Mouse (Mus musculus) embryonic facial prominence, embryonic 12.5 days (tissue): ENCODE measurements at regions not wholly inside any gene's neighbourhood (a gene's known extent, or its start where the extent isn't known, plus 50 kb on each side); places are given as distances from the start of the nearest gene placed in this dataset.

Experiments used
- ATAC-seq: fragments of 200-750 bp; cut with Nextera tagmentation; 2 replicates; pipeline ENCODE4 v1.8.0; 2017; ENCODE audit not compliant: insufficient number of reproducible peaks, insufficient read depth, low FRiP score, low TSS enrichment
- H3K27ac ChIP-seq: fragments of 300-500 bp; sonication (generic); 2 replicates; pipeline ENCODE4 v1.5.1; 2016; ENCODE audit warnings: mild to moderate bottlenecking
- H3K27me3 ChIP-seq: fragments of 300-500 bp; sonication (generic); 2 replicates; pipeline ENCODE4 v1.6.1; 2016; ENCODE audit warnings: mild to moderate bottlenecking, moderate library complexity
- H3K36me3 ChIP-seq: fragments of 300-500 bp; sonication (generic); 2 replicates; pipeline ENCODE4 v1.6.1; 2016; ENCODE audit warnings: mild to moderate bottlenecking
- H3K4me1 ChIP-seq: fragments of 300-500 bp; sonication (generic); 2 replicates; pipeline ENCODE4 v1.6.1; 2016
- H3K4me2 ChIP-seq: fragments of 300-500 bp; sonication (generic); replicated peaks from 2 replicates; pipeline ENCODE4 v1.6.1; 2016; ENCODE audit warnings: mild to moderate bottlenecking, moderate library complexity
- H3K4me3 ChIP-seq: fragments of 300-500 bp; sonication (generic); 2 replicates; pipeline ENCODE4 v1.5.1; 2016; ENCODE audit warnings: mild to moderate bottlenecking
- H3K9ac ChIP-seq: fragments of 300-500 bp; sonication (generic); 2 replicates; pipeline ENCODE4 v1.6.1; 2016; ENCODE audit warnings: mild to moderate bottlenecking, moderate library complexity
- H3K9me3 ChIP-seq: fragments of 300-500 bp; sonication (generic); 2 replicates; pipeline ENCODE4 v1.6.1; 2016; ENCODE audit warnings: mild to moderate bottlenecking, moderate library complexity
- WGBS: fragments of 180-500 bp; shearing (Covaris S2); methylation state at CpG from one replicate; pipeline ENCODE4 v1.1.7; 2016; 5-methylcytosine and 5-hydroxymethylcytosine counted together

- no peak overlapping the region for H3K4me3 ChIP-seq
- no peaks in the 10 kb centered on the region for H3K36me3 ChIP-seq
- no peak overlapping the region for H3K4me2 ChIP-seq
- H3K9ac ChIP-seq = no peak overlapping the region
- 71% methylated on average over 6 of the region's 6 CpGs for WGBS
- no peaks in the 10 kb centered on the region for H3K27me3 ChIP-seq
- no peak overlapping the region for H3K27ac ChIP-seq
- no peaks in the 10 kb centered on the region for H3K4me1 ChIP-seq
- ATAC-seq = no peak
- H3K9me3 ChIP-seq = no peaks in the 10 kb centered on the region
These were observed 152.9 kb downstream of the Gm9733 start for GRCm38 (mm10) chr3:15179079-15179812.

- H3K36me3 ChIP-seq = no peaks in the 10 kb centered on the region
- no peak overlapping the region for H3K27ac ChIP-seq
- no peak for ATAC-seq
- no peak overlapping the region for H3K4me2 ChIP-seq
- no peak overlapping the region for H3K4me3 ChIP-seq
- no peaks in the 10 kb centered on the region for H3K27me3 ChIP-seq
- no peaks in the 10 kb centered on the region for H3K9me3 ChIP-seq
- no peak overlapping the region for H3K9ac ChIP-seq
- no peaks in the 10 kb centered on the region for H3K4me1 ChIP-seq
- 96% methylated on average over 5 of the region's 5 CpGs for WGBS
These were observed 151.0 kb downstream of the Gm9733 start for GRCm38 (mm10) chr3:15181111-15181510.

DNA sequence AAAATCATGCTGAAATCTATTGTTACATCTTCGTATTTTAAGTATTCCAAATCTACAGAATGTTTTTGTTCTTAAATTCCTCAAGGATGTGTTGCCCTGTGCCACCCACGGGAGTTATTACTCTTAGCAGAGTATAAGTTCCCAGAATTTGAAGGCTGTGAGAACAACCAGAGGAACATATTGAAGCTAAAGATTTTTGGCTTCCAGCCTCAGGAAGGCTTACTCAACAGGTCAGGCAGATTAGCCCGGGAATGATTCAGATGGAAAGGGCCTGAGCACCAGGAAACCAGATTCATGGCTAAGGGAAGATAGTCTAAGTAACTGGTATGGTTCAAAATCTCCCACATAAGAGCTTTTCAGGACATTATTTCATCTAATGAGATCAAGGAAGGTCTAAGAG is 145.4 kb downstream of the Gm9733 start:
- Histone ChIP-seq H3K4me1 (no peaks in the 10 kb centered on the region), H3K27me3 (no peaks in the 10 kb centered on the region), H3K9me3 (no peaks in the 10 kb centered on the region), H3K27ac (no peak overlapping the region), H3K9ac (no peak overlapping the region), H3K36me3 (no peaks in the 10 kb centered on the region), H3K4me3 (no peak overlapping the region), H3K4me2 (no peak overlapping the region)
- ATAC-seq = no peak
- WGBS = 81% methylated on average over 3 of the region's 3 CpGs

DNA sequence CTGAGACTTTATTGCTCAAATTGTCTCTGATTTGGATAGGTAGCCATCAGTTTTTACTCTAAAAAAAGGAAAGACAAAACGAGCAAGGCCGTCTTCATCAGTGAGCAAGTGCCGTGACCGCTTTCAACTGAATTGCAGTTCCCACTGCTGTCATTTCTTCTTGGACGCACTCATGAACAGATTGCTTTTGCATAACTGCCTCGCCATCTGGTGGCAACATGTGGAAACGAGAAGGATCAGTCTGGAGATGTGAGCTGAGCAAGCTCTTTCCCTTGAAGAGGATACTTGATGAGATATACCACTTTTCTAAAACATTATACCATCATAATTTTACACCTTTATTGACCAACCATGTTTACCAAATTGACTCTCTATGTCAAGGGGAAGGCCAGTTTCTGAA is 137.7 kb downstream of the Gm9733 start:
- ATAC-seq = peak; percentile 80
- Histone ChIP-seq H3K4me1 (no peaks in the 10 kb centered on the region), H3K27me3 (no peaks in the 10 kb centered on the region), H3K27ac (no peak overlapping the region), H3K9me3 (no peaks in the 10 kb centered on the region), H3K9ac (no peak overlapping the region), H3K4me3 (no peak overlapping the region), H3K36me3 (no peaks in the 10 kb centered on the region), H3K4me2 (no peak overlapping the region)
- WGBS = 3% methylated on average over 7 of the region's 7 CpGs

DNA sequence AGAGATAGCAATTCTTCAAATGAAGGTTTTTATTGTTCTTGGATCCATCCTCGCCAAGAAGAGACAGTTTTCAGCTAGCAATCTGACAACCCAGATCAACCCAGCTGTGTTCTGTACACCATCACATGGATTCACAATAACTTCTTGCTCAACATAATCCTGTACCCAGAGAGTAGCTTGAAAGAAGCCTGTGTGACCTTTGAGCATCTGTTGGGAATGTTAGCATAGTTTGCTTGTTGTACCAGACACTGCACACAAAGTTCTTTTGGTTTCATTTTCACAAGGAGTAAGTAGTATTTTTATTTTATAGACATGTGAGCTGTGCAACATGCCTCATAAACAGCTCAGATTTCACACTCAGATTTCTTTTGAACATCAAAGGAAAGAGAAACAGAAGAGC is 136.0 kb downstream of the Gm9733 start:
- H3K4me1 ChIP-seq = no peaks in the 10 kb centered on the region
- H3K9ac ChIP-seq = no peak overlapping the region
- no peaks in the 10 kb centered on the region for H3K9me3 ChIP-seq
- no peak overlapping the region for H3K4me2 ChIP-seq
- H3K4me3 ChIP-seq = no peak overlapping the region
- ATAC-seq = no peak
- no peaks in the 10 kb centered on the region for H3K27me3 ChIP-seq
- no peak overlapping the region for H3K27ac ChIP-seq
- WGBS = 54% methylated on average over 1 of the region's 1 CpGs
- H3K36me3 ChIP-seq = no peaks in the 10 kb centered on the region

DNA sequence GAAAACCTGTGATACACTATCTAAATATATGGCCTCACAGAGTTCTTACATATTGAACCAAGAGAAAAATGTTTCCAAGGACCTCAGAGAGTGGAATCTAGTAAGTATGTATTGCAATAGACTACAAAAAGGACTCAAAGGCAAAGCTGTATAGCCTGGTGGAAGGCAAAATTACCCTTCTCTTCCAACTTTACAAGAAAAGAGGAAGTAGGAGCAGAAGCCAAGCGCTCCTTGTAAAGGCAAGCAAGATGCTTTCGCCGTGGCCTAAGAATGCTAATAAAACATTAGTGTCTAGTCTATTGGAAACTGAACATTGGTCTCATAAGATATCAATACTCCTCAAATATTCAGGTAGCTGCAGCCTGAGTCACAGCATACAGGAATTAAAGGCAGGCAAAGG is 134.0 kb downstream of the Gm9733 start:
- Histone ChIP-seq H3K27me3 (no peaks in the 10 kb centered on the region), H3K4me1 (no peaks in the 10 kb centered on the region), H3K4me3 (no peak overlapping the region), H3K9me3 (no peaks in the 10 kb centered on the region), H3K9ac (no peak overlapping the region), H3K27ac (no peak overlapping the region), H3K4me2 (no peak overlapping the region), H3K36me3 (no peaks in the 10 kb centered on the region)
- WGBS = 85% methylated on average over 3 of the region's 3 CpGs
- no peak for ATAC-seq

- no peak overlapping the region for H3K27ac ChIP-seq
- H3K9ac ChIP-seq = no peak overlapping the region
- no peaks in the 10 kb centered on the region for H3K9me3 ChIP-seq
- H3K4me1 ChIP-seq = no peaks in the 10 kb centered on the region
- H3K4me3 ChIP-seq = no peak overlapping the region
- WGBS = 75% methylated on average over 1 of the region's 1 CpGs
- no peaks in the 10 kb centered on the region for H3K36me3 ChIP-seq
- no peak for ATAC-seq
- H3K27me3 ChIP-seq = no peaks in the 10 kb centered on the region
- H3K4me2 ChIP-seq = no peak overlapping the region
These were observed 131.8 kb downstream of the Gm9733 start for GRCm38 (mm10) chr3:15200309-15200708.

DNA sequence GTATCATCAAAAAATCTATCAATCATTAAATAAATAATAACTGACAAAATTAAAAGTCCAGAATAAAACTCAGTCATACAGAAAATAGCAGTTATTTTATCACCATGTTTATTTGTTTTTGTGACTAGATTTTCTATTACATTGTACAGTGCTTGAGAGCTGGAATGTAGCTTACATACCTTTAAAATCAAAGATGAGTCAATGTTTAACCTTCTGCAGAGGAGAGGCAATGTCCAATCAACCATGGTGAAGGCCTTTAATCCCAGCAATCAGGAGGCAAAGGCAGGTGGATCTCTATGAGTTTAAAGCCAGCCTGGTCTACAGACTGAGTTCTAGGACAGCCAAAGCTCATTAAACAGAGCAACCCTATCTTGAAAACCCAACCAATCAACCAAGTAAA is 131.1 kb downstream of the Gm9733 start:
- Histone ChIP-seq H3K9ac (no peak overlapping the region), H3K36me3 (no peaks in the 10 kb centered on the region), H3K4me1 (no peaks in the 10 kb centered on the region), H3K27ac (no peak overlapping the region), H3K27me3 (no peaks in the 10 kb centered on the region), H3K4me3 (no peak overlapping the region), H3K4me2 (no peak overlapping the region), H3K9me3 (no peaks in the 10 kb centered on the region)
- no peak for ATAC-seq

DNA sequence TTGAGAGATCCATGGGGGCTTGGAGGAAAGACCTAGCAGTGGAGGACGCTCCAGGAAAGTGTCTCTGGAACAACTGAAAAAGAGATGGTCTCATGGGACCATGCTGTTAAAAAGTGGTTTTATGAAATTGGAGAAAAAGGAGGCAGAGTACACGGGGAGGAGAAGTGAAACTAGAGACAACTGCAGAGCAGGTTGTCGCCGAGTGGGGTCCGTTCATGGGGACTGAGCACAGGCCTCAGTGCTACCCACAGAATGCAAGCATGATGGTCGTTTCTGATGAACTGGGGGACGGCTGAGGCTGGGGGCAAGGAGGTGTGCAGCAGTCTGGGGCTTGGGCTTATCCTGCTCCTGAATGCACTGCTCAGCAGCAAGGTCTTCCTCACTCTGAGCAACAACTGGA is 129.3 kb downstream of the Gm9733 start:
- Histone ChIP-seq H3K27ac (no peak overlapping the region), H3K4me2 (no peak overlapping the region), H3K36me3 (no peaks in the 10 kb centered on the region), H3K27me3 (no peaks in the 10 kb centered on the region), H3K4me1 (no peaks in the 10 kb centered on the region), H3K4me3 (no peak overlapping the region), H3K9me3 (no peaks in the 10 kb centered on the region), H3K9ac (no peak overlapping the region)
- WGBS = 68% methylated on average over 7 of the region's 7 CpGs
- no peak for ATAC-seq

DNA sequence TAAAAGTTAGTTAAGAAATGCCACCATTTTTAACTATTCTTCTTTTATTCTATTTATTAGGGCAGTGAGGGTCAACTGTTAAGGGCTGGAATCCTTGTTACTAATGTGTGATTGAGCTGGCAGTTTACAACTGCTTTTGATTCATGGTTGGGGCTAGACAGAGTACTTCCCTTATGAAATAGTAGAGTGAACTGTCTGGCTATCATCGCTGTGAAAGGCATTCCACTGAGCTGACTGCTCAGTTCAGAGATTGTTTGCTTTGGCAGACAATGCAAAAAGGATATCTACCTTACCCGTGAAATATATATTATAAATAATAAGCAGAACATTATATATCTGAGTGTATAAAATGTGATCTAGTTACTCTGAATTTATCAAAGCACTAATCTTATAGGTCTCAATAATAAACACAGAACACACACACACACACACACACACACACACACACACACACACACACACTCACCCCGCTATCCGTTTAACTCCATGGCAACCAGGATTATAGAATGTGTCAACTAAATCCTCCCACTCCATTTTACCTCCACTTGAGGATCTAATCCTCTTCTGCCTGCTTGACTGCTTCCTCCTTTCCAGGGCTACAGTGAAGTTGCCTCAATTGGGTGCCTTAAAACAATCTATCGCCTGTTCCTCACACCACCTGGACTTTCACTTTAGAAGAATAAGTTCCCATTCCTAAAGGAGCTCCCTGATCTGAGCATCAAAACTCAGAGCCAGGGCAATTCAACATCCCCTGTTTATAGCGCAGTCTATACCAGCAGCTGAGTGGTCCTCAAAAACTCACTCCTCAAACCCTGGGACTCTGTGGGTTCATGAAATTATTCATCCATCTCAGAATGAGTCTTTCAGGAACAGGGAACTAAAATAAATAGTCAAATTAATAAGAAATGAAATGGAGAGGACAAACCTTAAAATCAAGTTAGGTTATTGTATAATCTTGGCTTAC is 126.6 kb downstream of the Gm9733 start:
- Histone ChIP-seq H3K9ac (no peak overlapping the region), H3K4me3 (no peak overlapping the region), H3K27ac (no peak overlapping the region), H3K4me2 (no peak overlapping the region), H3K27me3 (no peaks in the 10 kb centered on the region), H3K36me3 (no peaks in the 10 kb centered on the region), H3K9me3 (no peaks in the 10 kb centered on the region), H3K4me1 (no peaks in the 10 kb centered on the region)
- 61% methylated on average over 6 of the region's 6 CpGs for WGBS
- ATAC-seq = 0 out of 2 replicates have a peak, but pooled peaks have one; percentile 56

DNA sequence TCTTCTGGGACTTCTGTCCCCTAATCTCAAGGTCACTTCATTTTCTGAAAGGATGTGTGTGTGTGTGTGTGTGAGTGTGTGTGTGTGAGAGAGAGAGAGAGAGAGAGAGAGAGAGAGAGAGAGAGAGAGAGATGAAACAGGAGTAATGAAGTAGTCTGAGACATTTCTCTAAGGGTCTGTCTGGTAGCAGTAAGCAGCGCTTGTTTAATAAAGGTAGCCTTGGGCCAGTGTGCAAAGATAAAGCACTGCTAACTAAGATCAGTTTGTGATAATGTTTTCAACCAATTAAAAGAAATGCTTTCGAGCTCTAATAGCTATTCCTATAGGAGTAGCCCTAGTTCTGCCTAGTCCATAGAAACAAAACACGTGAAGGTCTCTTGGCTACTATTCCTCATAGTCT is 119.7 kb downstream of the Gm9733 start:
- no peaks in the 10 kb centered on the region for H3K36me3 ChIP-seq
- H3K4me3 ChIP-seq = no peak overlapping the region
- no peaks in the 10 kb centered on the region for H3K27me3 ChIP-seq
- no peak overlapping the region for H3K4me2 ChIP-seq
- H3K9me3 ChIP-seq = no peaks in the 10 kb centered on the region
- no peak overlapping the region for H3K27ac ChIP-seq
- no peaks in the 10 kb centered on the region for H3K4me1 ChIP-seq
- H3K9ac ChIP-seq = no peak overlapping the region
- ATAC-seq = no peak
- 87% methylated on average over 3 of the region's 3 CpGs for WGBS

DNA sequence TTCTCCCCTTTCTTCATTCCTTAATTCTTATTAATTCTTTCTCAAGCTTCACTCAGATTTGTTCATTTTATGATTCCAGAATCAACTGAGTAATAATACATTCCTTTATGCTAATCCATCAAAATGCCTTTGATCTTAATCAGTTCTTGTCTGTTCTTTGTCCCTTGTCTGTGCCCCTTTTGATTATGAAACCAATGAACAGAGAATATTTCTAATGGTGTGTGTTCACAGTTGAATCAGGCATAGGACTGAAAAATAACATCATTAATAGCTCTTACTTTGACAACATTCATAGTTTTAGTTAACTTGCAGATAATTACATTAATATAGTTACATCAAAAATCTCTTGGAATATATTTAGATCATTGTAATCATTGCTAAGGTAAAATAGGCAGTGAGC is 114.5 kb downstream of the Gm9733 start:
- H3K9ac ChIP-seq = no peak overlapping the region
- no peak for ATAC-seq
- no peak overlapping the region for H3K4me2 ChIP-seq
- no peaks in the 10 kb centered on the region for H3K27me3 ChIP-seq
- no peak overlapping the region for H3K27ac ChIP-seq
- H3K4me1 ChIP-seq = no peaks in the 10 kb centered on the region
- no peaks in the 10 kb centered on the region for H3K36me3 ChIP-seq
- no peak overlapping the region for H3K4me3 ChIP-seq
- no peaks in the 10 kb centered on the region for H3K9me3 ChIP-seq
